8 mouse cellular contexts compared by ENCODE assay signal in genomic region chr11:113439328-113440030, GRCm38 (mm10).
DNase-seq lines count a peak whose midpoint lies in the region; ATAC-seq lines count a peak whose summit lies in the region.

No protein-coding gene starts in this region.

- H3K4me3 ChIP-seq in limb, embryonic 10.5 days, result no peak overlapping the region

- H3K27me3 ChIP-seq in limb, embryonic 10.5 days (ENCODE audit: low read depth, poor library complexity, severe bottlenecking), result no peaks in the 10 kb centered on the region

- H3K36me3 ChIP-seq in limb, embryonic 10.5 days, result peaks cover 2% of the 10 kb centered on the region; the same call in 1 of the 2 replicates

- H3K27ac ChIP-seq in limb, embryonic 10.5 days, result peak overlapping the region; percentile 86

- 67% methylated on average over 20 of the region's 20 CpGs for WGBS in limb, embryonic 10.5 days

- peaks cover 39% of the 10 kb centered on the region for H3K4me1 ChIP-seq in limb, embryonic 10.5 days

- no peak for ATAC-seq in erythroblast, adult 5-6 weeks (replicated peaks; ENCODE audit: low FRiP score, poor library complexity, severe bottlenecking)

- H3K9me3 ChIP-seq in limb, embryonic 10.5 days (replicated peaks), result no peaks in the 10 kb centered on the region

- DNase-seq in right cerebral cortex, adult 18-20 months, result peak; percentile 87
- no peak for DNase-seq in right cerebral cortex, postnatal 4 days
- peak; percentile 79 to 91 for DNase-seq in frontal cortex, postnatal 36 days (ENCODE audit: low spot score in 2 of 2)
- peak; percentile 50 for DNase-seq in limb, embryonic 10.5 days (ENCODE audit: low spot score)
- peak; percentile 67 for DNase-seq in right cerebral cortex, postnatal 14 days
- no peak for DNase-seq in adrenal gland, postnatal 36 days
- no peak for DNase-seq in urinary bladder, postnatal 14 days (ENCODE audit: low spot score)

Comparison
In these comparisons a context has a peak if more than half of its experiments do, and no peak if none do; other contexts are left out.
1. DNase-seq: peak in right cerebral cortex, adult 18-20 months (single experiment), frontal cortex, postnatal 36 days (2 of 2), limb, embryonic 10.5 days (single experiment) and right cerebral cortex, postnatal 14 days (single experiment); none in right cerebral cortex, postnatal 4 days (single experiment), adrenal gland, postnatal 36 days (0 of 2) and urinary bladder, postnatal 14 days (single experiment).